Mouse (Mus musculus): ENCODE results near the gene Rcor2.

Rcor2 gene

DNA sequence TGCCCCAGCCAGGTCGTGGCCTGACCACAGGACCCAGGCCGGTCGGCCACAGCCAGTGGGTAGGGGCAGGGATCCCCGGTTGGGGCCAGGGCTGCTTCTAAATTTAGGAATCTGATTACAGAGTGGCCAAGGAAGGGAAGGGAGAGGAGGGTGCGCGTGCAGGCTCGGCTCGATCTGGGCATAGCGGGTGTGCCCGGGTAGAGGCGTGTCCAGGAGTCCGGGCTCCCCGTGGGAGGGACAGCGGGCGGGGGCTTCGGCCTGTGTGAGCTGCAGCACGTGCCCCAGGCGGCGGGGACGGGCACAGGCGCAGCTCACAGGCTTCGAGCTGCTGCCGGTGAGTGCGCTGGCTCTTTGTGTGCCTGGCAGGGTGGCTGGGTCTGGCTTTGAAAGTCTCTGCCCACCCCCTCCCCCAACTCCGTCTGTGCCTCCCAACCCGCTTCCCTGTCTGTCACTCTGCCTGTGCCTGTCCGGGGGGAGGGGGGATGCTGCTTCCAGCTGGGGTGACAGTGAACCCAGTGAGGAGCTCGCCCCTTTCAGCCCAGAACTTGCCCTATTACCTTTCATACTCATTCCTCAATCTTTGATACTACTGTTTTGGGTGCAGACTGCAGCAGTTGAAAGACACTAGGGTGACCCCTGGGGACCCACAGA, at the start of gene Rcor2:
TSS of gene Rcor2 (plus strand) at position 235 of the 651 bp plus-strand sequence.
- DNase-seq, result no peak

GRCm38 (mm10) chr19:7217926-7218267, 49.2 kb upstream of the Rcor2 start:
- no peak for DNase-seq

DNA sequence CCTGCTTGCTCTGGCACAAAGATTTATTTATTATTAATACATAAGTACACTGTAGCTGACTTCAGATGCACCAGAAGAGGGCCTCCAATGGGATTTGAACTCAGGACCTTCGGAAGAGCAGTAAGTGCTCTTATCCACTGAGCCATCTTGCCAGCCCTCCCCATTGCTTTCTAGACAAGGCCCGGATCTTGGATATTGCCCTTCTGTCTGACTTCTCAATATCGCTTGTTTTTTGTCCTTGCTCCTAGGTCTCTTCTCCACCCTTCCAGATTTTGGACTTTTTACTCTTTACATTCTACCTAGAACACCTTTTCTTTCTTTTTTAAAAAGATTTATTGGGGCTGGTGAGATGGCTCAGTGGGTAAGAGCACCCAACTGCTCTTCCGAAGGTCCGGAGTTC, 48.4 kb upstream of the Rcor2 start:
- no peak for DNase-seq

DNA sequence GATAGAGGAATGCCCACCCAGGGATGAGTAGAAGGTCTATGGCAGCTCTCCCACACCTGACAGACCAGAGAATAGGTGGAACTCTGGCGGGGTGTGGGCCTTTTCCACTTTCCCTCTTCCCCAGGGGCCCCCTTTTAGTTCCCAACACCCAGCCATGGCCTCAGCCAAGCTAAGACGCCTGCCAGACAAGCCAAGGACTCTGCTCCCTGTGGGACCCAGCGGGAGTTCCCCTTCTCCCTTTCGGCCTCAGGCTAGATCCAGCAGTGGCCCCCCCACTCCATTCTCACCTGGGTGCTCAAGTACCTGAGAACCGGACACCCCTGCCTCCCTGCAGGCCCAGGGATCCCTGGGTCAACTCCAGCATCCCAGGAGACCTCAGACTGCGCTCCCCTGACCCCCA, 44.9 kb upstream of the Rcor2 start:
- no peak for DNase-seq

DNA sequence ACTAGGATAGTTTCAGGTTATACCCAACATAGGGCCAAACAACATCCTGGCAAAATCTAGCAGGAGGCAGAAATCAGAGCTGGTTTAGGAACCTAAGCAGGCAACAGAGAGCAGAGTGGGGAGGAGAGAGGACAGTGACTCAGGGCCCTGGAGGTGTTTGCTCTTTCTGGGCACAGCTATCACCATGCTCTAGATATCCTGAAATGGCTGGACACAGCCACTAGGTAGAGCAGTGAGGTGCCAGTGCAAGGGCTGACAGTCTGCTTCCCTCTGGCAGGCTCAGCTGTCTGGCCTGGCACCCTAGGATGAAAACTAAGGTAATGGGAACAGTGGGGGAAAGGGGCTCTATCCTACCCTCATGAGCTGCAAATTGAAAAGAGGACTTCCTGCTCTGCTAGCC, 43.6 kb upstream of the Rcor2 start:
- no peak for DNase-seq

- DNase-seq, result no peak
These were observed 42.9 kb upstream of the Rcor2 start for GRCm38 (mm10) chr19:7224253-7224652.

DNA sequence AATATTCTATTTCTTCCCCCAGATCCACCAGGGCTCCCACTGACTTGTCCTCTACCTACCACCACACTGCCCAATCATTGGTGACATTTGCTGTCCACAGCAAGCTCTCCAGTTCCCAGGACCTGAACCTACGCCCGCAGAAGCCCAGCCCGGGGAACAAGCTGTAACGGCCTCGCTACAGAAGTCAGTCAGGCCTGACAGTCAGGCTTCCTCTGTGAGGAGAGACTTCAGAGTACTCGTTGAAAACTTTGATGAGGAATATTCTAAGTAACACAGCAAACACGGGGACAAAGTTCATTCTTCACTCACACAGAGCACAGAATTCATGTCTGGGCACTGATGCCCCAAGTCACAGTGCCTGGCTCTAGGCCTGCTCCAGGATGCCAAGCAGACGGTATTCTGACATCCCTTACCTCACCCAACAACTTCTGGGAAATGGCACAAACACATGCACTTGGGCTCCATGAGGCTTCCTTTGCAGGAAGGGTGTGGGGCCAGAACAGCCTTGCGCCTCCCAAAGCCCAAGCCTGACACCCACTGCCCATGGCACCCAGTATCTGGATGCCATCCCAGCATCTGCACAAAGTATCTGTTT, 41.9 kb upstream of the Rcor2 start:
- no peak for DNase-seq

GRCm38 (mm10) chr19:7226511-7226914, 40.6 kb upstream of the Rcor2 start:
- no peak for DNase-seq

GRCm38 (mm10) chr19:7234537-7235221, 32.4 kb upstream of the Rcor2 start:
- peak; percentile 83 for DNase-seq

GRCm38 (mm10) chr19:7235461-7235860, 31.7 kb upstream of the Rcor2 start:
- DNase-seq, result no peak

GRCm38 (mm10) chr19:7236011-7236410, 31.1 kb upstream of the Rcor2 start:
- no peak for DNase-seq

DNA sequence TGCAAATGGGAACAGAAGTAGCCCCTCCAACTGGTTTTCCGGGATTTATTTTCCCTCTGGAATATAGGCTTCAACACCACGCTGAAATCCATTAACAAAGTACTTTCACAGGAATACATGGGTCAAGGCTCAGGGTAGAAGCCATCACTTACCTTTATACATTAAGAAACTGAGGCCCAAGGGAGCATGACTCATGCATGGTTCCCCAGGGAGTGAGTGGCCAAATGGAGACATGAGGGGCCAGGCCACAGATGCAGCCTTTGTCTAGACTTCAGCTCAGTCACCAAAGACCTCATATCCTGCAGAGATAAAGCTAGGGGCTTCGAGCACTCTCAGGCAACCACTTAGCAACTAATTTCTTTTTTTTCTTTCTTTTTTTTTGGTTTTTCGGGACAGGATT, 30.4 kb upstream of the Rcor2 start:
- no peak for DNase-seq

- DNase-seq, result no peak
These were observed 27.6 kb upstream of the Rcor2 start for GRCm38 (mm10) chr19:7239574-7239973.

DNA sequence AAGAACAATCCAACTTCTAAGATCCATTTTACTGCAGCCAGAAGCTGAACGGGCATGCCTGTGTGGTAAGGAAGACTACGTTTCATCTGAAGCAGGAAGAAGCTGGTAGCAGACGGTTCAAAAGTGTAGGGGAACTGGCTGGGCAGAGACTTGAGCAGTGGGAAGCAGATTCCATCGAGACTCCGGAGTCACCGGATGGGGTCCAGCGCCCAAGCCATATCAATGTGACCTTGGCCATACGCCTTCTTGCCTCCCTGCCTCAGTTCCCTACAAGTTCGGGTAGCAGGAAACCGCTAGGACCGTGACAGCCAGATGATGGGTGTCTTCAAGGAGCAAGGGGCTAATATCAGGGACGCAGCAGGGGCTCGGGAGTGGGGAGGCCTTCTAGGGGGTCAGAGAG, 26.8 kb upstream of the Rcor2 start:
- DNase-seq, result no peak

DNA sequence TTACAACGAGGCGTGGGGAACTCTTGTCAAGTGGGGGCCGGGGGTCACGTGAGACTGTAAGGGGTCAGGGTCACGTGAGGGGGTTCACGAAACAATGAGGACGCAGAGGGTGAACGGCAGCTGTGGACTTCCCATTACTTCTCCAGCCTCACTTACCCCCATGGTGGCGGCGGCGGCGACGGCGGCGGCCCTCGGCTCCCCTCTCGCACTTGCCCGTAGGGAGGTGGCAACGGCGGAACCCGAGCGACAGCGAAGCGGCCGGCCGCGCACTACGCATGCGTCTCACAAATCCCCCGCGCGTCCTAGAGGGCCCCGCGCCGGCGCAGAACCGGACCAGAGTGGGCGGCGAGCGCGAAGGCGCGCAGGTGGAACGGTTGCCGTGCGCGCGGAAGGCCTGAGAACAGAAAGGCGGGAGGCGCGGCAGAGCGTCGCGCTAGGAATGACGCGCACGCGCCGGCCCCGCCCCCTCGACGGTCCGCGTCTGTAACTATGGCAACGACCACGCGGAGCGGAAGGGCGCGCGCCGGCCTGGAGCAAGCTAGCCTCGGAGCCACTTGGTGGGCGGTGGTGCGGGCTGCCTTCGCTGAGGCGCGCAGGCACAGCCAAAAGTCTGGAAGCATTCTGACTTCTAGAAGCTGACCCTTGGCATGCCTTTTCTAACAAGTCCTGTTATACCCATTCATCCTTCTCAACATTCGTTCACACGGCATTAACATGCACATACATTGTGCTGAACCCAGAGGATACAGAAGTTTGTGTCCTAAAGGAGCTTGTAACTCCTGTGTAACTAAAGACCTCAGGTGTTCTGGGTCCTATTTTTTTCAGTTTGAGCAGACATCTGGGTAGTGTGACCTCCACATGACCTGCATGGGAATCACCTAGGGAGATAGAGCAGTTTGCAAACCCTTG, 26.1 kb upstream of the Rcor2 start, which contains the start of gene Naa40:
TSS of gene Naa40 (minus strand) at position 402 of the 909 bp plus-strand sequence.
- peak; percentile 97 for DNase-seq

DNA sequence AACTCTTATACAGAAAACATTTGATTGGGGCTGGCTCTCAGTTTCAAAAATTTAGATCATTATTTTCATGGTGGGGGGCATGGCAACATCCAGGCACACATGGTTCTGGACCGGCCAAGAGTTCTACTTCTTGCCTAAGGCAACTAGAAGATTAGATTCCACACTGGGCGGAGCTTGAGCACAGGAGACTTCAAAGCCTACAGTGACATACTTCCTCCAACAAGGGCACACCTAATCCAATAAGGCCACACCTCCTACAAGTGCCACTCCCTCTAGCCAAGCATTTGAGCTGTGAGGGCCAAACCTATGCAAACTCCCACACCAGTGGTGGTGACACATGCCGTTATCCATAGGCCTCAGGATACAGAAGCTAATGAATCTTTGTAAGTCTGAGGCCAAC, 21.1 kb upstream of the Rcor2 start:
- no peak for DNase-seq

DNA sequence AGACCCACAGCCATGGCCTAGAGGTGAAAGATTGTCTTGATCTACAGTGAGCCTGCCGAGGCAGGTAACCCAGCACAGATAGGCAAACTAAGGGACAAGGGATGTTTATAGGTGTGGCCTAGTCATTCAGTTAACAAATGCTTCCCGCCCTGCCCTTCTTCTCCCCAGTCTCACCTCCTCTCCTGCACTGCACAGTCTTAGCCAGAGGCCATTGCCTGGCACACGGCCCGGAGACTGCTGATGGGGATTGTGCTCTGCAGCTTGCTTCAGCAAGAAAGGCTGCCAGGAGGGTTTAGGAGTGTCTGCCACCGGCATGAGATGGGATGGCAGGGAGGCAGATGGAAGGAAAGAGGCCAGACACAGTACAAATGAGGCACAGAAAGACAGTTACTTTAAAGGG, 9.2 kb upstream of the Rcor2 start:
- peak; percentile 49 for DNase-seq

GRCm38 (mm10) chr19:7261476-7261875, 5.6 kb upstream of the Rcor2 start:
- DNase-seq, result no peak

DNA sequence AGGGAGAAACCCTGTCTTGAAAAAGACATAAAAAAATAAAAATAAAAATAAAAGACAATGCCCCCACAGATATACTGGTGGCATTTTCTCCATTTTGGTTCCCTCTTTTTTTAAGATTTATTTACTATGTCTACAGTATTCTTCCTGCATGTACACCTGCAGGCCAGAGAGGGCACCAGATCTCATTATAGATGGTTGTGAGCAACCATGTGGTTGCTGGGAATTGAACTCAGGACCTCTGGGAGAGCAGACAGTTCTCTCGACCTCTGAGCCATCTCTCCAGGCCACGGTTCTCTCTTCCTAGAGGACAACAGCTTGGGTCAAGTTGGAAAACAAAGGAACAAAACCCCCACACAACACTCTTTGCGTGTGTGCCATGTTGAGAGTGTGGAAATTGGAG, 5.2 kb upstream of the Rcor2 start:
- DNase-seq, result no peak

DNA sequence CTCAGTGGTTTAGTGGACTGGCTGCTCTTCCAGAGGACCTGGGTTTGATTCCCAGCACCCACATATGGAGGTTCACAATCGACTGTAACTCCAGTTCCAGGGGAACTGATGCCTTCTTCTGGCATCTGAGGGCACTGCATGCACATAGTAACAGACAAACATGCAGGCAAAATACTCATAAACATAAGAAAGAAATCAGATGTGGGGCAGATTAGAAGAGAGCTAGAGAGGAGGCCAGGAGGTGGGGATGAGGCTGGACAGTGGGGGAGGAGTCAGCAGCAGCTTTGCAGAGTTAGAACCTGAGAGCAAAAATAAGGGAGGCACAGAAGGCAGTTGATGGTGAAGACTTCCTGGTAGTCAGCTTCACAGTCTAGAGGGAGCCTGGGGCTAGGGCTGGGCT, 4.5 kb upstream of the Rcor2 start:
- DNase-seq, result no peak

DNA sequence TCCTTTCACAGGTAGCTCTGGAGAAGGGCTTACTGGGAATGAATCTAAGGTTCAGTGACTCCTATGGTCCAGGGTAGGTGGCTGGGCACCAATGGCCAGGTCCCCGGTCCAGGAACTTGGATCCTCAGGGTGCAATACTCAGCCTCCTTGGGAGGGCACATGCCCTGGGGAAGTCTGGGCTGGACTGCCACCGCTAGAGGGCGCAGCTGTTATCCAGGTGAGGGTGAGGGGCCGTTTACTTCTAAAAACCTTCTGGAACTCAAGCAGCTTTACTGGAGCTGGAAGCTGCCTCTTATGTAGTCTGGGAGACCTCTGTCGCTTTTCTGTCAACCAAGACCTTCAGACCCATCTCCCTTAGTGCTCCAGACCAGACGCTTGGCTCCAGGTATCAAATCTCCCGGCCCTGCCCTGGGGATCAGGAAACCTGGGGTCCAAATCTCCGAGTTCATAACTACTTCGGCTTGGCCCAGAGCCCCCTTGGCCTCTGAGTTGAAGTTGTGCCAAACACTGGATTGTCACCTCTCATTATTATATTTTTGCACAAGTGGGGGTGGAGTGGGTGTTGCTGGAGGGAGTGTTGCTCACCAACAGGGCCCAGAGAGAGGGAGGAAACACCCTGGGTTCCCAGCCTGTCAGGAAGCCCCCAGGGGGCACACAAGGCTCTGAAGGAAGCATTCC, 2.9 kb upstream of the Rcor2 start:
- DNase-seq, result peak; percentile 78

GRCm38 (mm10) chr19:7264766-7265331, 2.3 kb upstream of the Rcor2 start:
- DNase-seq, result peak; percentile 64

Data from cerebellum, adult 9-11 months (tissue).